Mouse (Mus musculus): ENCODE measurements around the gene 4931428F04Rik. TPM values are rescaled to one million over a fixed set of nuclear protein-coding genes. Genes with fewer than 3 reads are reported as not detected.

Gene 4931428F04Rik
- total and polyA plus RNA-seq, 2 experiments from 2014 or later = 70.9 to 146 TPM

GRCm38 (mm10) chr8:105268342-105269074 is 21.2 kb downstream of the 4931428F04Rik start:
- TF ChIP-seq CTCF (IDR thresholded peaks at IDR 0.05; ENCODE audit: low read depth) = no peak
- Histone ChIP-seq H3K27ac (ENCODE audit: low read depth, low read length) (no peak overlapping the region), H3K9me3 (ENCODE audit: low read length) (no peaks in the 10 kb centered on the region), H3K4me3 (ENCODE audit: low read depth, low read length) (peak overlapping the region; percentile 51), H3K27me3 (ENCODE audit: insufficient read depth, low read length) (peaks cover 73% of the 10 kb centered on the region), H3K4me2 (ENCODE audit: low read depth) (peak overlapping the region; percentile 85), H3K36me3 (ENCODE audit: insufficient read depth) (no peaks in the 10 kb centered on the region), H3K9ac (peak overlapping the region; percentile 48), H3K4me1 (ENCODE audit: insufficient read depth) (peaks cover 4% of the 10 kb centered on the region; the same call in 1 of the 2 replicates)
- ATAC-seq (peak; percentile 95), DNase-seq (peak; percentile 97)
- under 1% methylated on average over 65 of the region's 65 CpGs for whole genome bisulfite sequencing

- no peak for ATAC-seq
- H3K36me3 ChIP-seq (ENCODE audit: insufficient read depth) = no peaks in the 10 kb centered on the region
- H3K4me1 ChIP-seq (ENCODE audit: insufficient read depth) = peaks cover 4% of the 10 kb centered on the region; the same call in 1 of the 2 replicates
- no peak overlapping the region for H3K27ac ChIP-seq (ENCODE audit: low read depth, low read length)
- no peak overlapping the region for H3K9ac ChIP-seq
- TF ChIP-seq CTCF (IDR thresholded peaks at IDR 0.05; ENCODE audit: low read depth) = no peak
- H3K27me3 ChIP-seq (ENCODE audit: insufficient read depth, low read length) = peaks cover 64% of the 10 kb centered on the region
- DNase-seq = no peak
- H3K4me3 ChIP-seq (ENCODE audit: low read depth, low read length) = no peak overlapping the region
- H3K9me3 ChIP-seq (ENCODE audit: low read length) = no peaks in the 10 kb centered on the region
- whole genome bisulfite sequencing = 9% methylated on average over 13 of the region's 13 CpGs
- H3K4me2 ChIP-seq (ENCODE audit: low read depth) = no peak overlapping the region
Measured at GRCm38 (mm10) chr8:105266775-105267174, 22.9 kb downstream of the 4931428F04Rik start.

DNA sequence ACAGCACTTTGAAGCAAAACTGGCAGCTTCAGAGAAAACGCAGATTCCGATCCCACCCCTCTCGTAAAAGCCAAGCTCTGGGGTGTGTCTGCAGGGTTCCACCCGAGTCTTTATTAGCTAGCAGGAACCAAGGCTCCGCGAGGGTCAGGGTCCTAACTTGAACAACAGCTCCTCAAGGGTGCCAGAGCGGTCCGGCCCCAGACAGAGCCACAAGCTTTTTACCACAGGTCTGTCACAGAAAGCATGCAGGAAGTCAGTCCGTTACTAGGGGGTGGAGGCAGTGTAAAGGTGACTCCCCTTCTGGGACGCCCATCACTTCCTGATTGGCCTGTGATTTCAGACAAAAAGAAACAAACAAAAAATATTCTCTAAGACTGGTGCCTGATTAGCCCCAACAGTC is 24.5 kb downstream of the 4931428F04Rik start:
- TF ChIP-seq CTCF (IDR thresholded peaks at IDR 0.05; ENCODE audit: low read depth) = no peak
- Histone ChIP-seq H3K4me3 (ENCODE audit: low read depth, low read length) (peak overlapping the region; percentile 61; the same call in 1 of the 2 replicates), H3K9me3 (ENCODE audit: low read length) (no peaks in the 10 kb centered on the region), H3K36me3 (ENCODE audit: insufficient read depth) (no peaks in the 10 kb centered on the region), H3K27ac (ENCODE audit: low read depth, low read length) (no peak overlapping the region), H3K4me2 (ENCODE audit: low read depth) (peak overlapping the region; percentile 63; the same call in 1 of the 2 replicates), H3K27me3 (ENCODE audit: insufficient read depth, low read length) (peaks cover 61% of the 10 kb centered on the region), H3K9ac (no peak overlapping the region), H3K4me1 (ENCODE audit: insufficient read depth) (peaks cover 4% of the 10 kb centered on the region; the same call in 1 of the 2 replicates)
- no peak for ATAC-seq
- DNase-seq = no peak
- 16% methylated on average over 10 of the region's 10 CpGs for WGBS

DNA sequence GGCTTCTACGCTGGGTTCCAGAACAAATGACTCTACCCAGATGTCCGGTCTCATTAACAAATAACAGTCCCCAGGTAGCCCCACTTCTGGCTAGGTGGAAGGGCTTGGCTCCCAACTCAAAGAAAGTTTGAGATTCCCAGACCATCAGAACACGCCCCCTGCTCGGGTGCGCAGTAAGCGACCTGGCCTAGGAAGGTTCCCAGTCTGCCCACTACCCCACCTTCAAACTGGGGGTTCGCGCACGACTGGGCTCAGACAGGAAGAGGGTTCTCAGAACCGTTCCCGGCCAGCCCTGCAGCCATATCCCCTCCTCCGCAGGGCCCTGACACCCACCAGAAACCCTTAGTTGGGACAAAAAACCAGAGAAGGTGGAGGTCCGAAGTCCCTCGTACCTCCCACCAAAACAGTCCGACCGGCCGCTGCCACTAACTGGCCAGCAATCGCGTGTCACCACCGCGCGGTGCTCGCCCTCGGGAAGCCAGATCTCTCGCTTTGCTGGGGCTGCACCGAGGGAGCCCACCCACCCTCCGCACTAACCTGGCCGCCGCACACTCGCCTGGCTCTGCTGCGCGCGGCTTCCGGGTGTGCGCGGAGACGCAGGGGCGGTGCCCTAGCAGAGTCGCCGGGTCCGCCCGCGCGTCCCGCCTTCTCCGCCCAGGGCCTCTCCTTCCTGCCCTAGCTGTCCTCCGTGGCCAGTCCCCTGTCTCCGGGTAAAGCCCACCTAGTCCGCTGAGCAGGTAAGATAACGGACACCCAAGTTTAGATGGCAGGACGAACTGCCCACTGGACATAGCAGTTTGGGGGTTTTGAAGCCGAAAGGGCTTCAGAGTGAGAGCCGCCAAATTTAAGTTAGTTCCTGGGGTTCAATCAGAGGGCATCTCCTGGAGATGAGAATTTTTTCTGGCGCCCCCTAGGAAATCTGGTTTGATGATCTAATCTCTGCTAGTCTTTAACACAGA is 25.4 kb downstream of the 4931428F04Rik start, which contains the start of the genes Tradd and Fbxl8:
Tradd (minus strand) TSS at position 586 of the 959 bp plus-strand sequence.
Fbxl8 (plus strand) TSS at position 625 of the 959 bp plus-strand sequence.
- 2% methylated on average over 54 of the region's 54 CpGs for WGBS
- peaks cover under 1% of the 10 kb centered on the region; the same call in 1 of the 2 replicates for H3K4me1 ChIP-seq (ENCODE audit: insufficient read depth)
- H3K4me3 ChIP-seq (ENCODE audit: low read depth, low read length) = peak within 1 kb of the TSS; percentile 61
- H3K27ac ChIP-seq (ENCODE audit: low read depth, low read length) = no peak within 1 kb of the TSS
- H3K27me3 ChIP-seq (ENCODE audit: insufficient read depth, low read length) = peaks cover 61% of the 10 kb centered on the region
- H3K4me2 ChIP-seq (ENCODE audit: low read depth) = peak within 1 kb of the TSS; percentile 63
- TF ChIP-seq CTCF (IDR thresholded peaks at IDR 0.05; ENCODE audit: low read depth) = 0 out of 2 replicates have a peak, but pooled peaks have one; percentile 13
- DNase-seq (no peak), ATAC-seq (0 out of 2 replicates have a peak, but pooled peaks have one; percentile 8)
- H3K36me3 ChIP-seq (ENCODE audit: insufficient read depth) = no peaks in the 10 kb centered on the region
- no peaks in the 10 kb centered on the region for H3K9me3 ChIP-seq (ENCODE audit: low read length)
- H3K9ac ChIP-seq = peak within 1 kb of the TSS; percentile 50

DNA sequence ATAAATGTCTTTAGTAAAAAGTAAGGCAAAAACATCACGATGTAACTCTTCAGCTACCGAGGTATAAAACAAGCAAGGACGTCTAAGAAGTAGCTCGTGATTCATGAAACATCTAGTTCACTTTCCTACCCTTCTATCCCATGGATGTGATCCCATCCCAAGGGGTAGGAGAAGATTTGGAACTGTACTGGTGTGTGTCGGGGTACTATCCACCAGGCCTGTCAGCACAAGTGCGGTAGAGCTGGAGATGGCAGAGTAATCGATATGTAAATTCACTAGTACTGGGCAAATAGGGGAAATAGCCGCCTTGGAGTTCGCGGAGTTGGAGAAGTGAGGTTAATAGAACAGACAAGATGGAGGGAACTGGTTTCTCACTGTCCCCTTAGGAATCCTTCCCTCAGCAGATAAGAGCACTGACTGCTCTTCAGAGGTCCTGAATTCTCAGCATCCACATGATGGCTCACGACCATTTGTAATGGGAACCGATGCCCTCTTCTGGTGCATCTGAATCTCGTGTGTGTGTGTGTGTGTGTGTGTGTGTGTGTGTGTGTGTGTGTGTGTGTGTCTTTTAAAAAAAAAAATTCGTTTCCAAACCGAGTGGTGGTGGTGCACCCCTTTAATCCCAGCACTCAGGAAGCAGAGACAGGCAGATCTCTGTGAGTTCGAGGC is 26.3 kb downstream of the 4931428F04Rik start:
- DNase-seq (no peak), ATAC-seq (no peak)
- Histone ChIP-seq H3K4me2 (ENCODE audit: low read depth) (no peak overlapping the region), H3K4me3 (ENCODE audit: low read depth, low read length) (no peak overlapping the region), H3K9me3 (ENCODE audit: low read length) (no peaks in the 10 kb centered on the region), H3K27me3 (ENCODE audit: insufficient read depth, low read length) (peaks cover 64% of the 10 kb centered on the region), H3K27ac (ENCODE audit: low read depth, low read length) (no peak overlapping the region), H3K9ac (no peak overlapping the region), H3K36me3 (ENCODE audit: insufficient read depth) (no peaks in the 10 kb centered on the region), H3K4me1 (ENCODE audit: insufficient read depth) (no peaks in the 10 kb centered on the region)
- TF ChIP-seq CTCF (IDR thresholded peaks at IDR 0.05; ENCODE audit: low read depth) = peak; percentile 34
- WGBS = 42% methylated on average over 16 of the region's 16 CpGs

GRCm38 (mm10) chr8:105261326-105261980 is 28.2 kb downstream of the 4931428F04Rik start:
- 87% methylated on average over 12 of the region's 12 CpGs for WGBS

More at GRCm38 (mm10) chr8:105261326-105261980, 28.2 kb downstream of the 4931428F04Rik start:
- Histone ChIP-seq H3K36me3 (ENCODE audit: insufficient read depth) (no peaks in the 10 kb centered on the region), H3K4me3 (ENCODE audit: low read depth, low read length) (no peak overlapping the region), H3K9ac (no peak overlapping the region), H3K9me3 (ENCODE audit: low read length) (no peaks in the 10 kb centered on the region), H3K27me3 (ENCODE audit: insufficient read depth, low read length) (peaks cover 59% of the 10 kb centered on the region), H3K27ac (ENCODE audit: low read depth, low read length) (no peak overlapping the region), H3K4me2 (ENCODE audit: low read depth) (no peak overlapping the region), H3K4me1 (ENCODE audit: insufficient read depth) (no peaks in the 10 kb centered on the region)
- no peak for TF ChIP-seq CTCF (IDR thresholded peaks at IDR 0.05; ENCODE audit: low read depth)
- ATAC-seq (no peak), DNase-seq (no peak)
